Mouse (Mus musculus): Measurements from ENCODE around the gene Usp6nl.

Gene Usp6nl

DNA sequence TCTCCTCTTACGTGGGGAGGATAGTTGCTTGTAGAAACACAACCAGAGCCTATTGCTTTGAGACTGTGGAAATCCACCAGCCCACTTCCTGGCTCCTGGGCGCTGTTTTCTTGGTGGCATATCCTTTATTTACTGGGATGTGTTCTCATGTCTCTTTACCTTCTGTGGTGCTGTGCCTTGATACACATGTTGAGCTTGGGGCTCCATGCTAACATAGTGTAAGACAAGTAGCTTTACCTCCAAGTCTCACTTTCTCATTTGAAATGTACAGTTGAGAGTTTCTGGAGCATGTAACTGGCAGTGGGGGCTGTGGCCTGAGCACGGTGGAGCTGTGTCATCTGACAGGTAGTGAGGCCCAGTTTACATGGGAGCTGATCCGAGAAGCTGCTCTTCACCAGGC is 54.5 kb downstream of the Usp6nl start:
- no peak for DNase-seq

DNA sequence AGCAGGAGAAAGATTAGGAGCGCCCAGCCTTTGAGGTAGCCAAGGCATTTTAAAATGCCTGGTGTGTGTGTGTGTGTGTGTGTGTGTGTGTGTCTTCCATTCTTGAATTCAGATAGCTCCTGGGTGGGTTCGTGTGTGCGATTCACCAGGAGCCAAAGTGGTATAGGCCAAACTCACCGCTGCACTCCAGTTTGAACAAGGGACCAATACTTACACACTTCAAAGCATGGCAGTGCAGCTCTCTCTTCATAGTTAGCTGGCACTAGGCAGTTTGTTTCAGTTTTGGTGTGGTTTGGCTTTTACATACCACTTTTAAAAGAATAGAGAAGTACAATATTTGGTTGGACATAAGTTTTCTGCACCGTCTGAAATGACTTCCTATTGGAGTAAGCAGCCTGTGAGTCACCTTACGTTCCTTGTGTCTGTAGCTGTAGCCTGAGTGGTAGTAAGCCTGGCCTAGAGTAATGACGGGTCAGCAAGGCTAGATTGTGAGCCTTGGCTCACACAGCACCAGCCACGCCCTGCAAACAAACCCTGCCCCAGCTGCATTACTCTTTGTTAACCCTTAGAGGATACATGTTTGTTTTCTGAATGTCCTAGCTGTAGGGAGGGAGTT is 56.2 kb downstream of the Usp6nl start:
- DNase-seq = no peak

DNA sequence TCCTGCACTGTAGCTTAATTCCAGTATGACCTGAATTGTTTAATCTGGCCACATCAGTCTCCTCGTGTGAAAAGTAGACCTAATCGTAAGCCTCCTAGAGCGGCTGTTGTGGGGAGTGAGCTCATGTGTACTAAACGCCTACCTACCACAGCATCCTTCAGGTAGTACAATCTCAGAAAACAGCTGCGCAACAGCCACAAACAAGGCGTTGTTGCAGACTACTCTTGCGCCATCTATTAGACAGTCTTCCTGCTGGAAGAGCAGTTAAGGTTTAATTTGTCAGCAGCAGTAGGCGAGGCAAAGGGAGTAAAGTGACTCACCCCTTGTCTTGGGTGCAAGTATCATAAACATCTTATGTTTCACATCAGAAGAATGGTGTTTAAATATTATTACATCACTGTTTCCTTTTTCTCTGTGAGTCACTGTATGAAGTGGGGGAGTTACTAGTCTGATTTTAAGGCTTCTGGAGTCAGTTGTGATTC is 57.3 kb downstream of the Usp6nl start:
- DNase-seq = no peak

DNA sequence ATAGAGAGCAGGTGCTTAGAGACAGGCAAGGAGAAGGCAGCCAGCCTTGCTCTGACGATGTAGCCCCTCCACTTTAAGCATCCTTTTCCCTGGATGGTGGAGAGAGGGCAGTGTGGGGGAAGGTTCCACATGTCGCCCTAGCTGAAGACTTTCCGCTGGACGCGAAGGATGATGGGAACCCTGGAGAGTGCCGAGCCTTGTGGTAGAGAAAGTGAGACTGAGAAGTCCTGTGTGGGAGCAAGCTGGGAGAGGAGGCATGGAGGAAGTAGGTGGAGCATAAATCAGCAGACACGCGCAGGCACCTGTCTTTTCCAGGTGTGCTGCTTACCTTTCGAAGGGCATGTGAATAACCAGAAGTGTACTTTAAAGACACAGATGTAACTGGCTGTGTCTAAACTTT is 57.9 kb downstream of the Usp6nl start:
- DNase-seq = no peak

DNA sequence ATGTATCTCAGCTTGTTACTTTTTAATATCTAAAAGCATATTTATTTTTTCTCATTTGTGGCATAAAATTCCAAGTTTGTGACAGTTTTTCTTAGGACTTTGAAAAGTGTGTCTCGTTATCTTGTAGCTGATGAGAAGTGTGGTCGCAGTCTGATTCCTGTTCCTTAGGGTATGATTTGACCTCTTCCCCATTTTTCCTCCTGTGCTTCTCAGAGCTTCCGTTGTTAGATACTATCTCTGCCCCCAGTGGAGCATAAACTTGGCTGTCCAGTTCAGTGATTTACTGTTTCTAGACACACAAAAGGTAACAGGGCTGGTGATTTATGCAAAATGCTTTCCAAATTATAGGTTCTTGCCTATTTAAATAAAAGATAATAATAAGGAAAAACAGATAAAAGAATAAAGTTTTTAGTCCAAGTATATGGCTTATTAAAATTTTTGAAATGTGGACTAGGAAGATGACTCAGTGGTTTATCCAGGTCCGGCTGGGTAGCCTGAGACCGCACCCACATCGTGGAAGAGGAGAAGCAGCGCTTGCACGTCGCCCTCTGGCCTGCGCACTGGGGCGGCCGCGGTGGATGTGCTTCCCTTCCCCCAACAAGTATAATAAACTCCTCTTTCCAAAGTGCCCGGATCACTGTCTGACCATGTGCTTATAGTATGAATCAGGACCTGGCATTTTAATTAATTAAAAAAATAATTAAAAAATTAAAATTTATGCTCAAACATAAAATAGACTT is 62.1 kb downstream of the Usp6nl start:
- DNase-seq = no peak

DNA sequence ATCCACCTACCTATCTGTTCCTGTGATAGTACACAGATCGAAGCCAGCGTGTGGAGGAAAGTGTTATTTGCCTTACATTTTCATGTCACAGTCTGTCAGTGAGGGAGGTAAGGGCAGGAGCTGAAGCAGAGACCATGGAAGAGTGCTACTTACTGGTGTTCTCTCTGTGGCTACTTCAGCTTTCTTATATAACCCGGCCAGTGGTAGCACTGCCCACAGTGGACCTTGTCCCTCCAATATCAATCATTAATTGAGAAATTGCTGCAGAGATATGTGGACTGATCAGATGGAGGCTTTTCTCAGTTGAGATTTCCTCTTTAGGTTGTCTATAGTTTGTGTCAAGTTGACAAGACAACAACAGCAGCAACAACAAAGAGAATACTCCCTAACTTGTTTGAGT is 66.7 kb downstream of the Usp6nl start:
- no peak for DNase-seq

DNA sequence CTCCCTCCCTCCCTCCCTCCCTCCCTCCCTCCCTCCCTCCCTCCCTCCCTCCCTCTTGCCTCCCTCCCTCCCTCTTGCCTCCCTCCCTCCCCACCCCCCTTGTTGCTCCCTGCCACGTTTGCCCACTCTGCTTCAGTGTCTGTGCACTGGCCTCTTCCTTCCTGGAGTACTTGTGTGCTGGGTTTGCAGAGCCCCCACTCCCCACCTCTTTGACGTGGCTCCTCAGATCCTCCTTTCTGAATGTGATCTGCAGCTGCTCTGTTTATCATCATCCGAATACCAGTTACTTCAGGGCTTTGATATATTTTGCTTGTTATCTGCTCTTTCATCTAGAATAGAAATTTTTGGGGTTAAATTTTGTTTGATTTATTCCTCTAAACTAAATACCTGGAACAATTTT is 68.8 kb downstream of the Usp6nl start:
- peak in 1 of 2 experiments; percentile 25 for DNase-seq

DNA sequence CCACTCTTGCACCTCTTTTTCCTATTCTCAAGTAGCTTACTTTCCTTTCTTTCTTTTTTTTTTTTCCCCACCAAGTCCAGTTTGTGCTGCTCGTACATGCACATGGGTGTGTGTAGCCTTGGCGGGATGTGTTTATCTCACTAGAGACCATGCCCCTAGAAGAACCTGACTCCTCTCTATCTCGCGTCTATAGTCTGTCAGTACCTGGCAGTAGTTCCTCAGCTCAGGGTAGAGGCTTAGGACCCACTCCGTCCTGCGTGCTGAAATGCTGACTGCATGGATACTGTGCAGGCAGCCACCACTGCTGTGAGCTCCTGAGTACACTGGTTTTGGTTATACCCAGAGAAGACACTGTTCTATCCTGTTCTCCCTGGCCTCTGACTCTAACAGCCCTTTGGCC is 69.5 kb downstream of the Usp6nl start:
- no peak for DNase-seq

DNA sequence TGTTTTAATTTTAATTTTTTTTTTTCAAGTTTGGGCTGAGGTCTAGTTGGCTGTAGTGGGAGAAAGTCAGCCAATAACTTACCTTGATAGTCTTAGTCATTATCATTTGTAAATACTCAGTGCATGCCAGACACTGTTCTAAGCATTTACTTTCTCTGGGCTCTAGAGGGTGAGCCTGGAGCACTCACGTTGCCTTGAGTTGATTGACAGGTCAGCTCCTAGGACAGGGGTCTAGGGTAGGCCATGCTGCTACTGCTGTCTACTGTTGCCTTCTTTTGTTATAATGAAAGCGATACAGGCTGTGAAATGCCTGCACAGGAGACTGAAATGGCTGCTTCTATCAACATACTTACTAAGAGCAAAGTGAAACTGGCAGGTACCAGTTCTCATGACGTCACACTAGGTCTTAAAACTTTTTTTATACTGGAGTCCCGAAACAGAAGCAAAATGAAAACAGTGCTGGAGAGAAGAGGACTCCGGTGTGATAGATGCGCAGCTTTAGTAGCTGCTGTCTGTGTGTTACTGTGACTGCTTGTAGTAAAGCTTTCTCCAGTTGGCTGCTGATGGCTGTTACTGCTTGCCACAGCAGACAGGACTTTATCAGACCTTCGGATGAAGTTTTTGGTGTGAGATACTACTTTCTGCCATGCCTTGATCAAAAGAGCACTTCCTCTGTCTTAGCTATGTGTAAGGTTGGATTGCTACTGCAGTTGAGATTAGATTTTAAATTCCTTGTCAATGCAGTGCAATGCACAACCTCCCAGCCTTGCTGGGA is 73.6 kb downstream of the Usp6nl start:
- no peak for DNase-seq

DNA sequence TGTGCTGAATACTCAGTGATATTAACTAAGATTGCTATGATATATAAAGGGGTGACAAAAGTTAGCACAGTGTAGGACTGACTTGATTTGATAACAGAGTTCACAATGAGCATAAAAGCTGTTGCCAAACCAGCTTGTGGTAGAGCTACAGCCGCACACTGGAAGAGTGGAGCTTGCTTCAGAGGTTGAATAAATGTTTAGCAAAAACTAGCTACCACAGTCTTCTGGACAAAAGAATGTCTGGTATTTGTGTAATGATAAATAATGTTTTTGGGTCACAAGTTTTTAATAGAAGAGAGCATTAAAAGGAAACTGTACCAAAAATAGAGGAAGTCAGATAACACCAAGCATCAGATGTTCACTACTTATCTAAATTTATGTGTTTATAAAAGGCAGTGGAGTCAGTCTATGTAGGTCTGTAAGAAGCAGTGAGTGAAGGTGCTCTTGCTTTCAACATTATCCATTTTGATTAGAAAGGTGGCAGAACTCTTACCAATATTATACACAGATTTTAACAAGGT is 74.2 kb downstream of the Usp6nl start:
- DNase-seq = no peak

DNA sequence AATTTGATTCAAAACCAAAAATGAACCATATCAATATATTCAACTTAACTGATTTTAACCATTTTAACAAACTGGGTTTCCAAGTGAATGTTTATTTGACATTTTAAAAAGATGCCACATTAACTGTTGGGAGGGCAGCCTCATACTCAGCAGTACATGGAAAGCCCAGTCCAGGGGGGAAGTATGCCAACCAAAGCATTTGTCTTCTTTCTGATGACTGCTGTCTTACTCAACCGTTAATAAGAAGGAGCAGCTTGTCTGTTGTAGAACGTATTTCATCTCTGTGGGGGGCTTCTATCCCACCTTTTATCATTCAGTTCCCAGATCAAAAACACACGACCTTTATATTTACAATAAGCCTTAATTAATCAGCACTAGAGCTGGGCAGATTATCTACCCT is 74.7 kb downstream of the Usp6nl start:
- no peak for DNase-seq

DNA sequence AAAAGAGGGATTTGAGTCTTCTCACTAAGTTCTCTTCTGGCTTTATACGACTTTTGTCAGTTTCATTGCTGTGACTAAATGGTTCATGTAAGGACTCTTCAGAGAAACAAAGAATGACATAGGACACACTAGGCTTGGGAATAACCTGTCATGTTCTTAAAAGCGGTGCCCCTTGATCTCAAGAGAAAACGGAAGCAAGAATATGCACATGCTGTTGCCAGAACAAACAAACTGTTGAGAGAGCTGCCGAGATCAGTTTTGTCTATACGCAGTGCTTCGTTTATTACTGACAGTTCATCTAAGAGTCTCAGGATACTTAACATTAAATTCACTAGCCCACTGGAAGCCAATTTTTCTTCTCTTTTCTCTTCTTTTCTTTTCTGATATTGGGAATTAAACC is 76.4 kb downstream of the Usp6nl start:
- no peak for DNase-seq

DNA sequence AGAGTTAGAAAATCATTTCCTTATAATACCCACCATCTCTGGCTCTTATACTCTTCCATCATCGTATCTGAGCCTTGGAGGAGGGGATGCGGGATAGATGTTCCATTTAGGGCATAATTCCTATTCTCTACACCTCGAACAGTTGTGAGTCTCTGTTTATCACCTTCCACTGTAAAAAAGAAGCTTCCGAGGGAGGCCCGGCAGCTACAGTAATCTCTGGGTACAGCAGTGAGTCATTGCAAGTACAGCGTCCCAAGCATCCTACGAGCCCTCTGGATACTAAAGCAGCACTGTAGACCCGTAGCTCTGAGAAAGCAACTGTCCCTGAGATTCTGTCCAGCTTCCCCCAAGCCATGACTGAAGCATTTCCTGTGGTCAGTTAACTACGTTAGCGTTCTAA is 78.6 kb downstream of the Usp6nl start:
- no peak for DNase-seq

DNA sequence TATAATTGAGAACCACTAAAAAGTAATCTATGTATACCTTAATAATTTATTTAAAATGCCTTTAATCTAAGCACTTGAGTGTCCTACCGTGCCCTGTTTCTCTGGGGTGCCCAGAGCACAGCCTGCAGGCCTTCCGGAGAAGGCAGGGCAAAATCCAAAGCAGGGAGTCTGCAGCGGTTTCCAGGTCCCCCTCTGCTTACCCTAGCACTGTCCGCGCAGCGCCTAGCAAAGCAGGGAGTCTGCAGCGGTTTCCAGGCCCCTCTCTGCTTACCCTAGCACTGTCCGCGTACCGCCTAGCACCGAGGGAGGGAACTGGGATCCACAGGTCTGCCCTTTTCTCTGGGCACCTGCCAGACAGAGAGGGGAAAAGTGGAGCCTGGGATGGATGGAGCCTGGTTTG is 80.9 kb downstream of the Usp6nl start:
- no peak for DNase-seq

DNA sequence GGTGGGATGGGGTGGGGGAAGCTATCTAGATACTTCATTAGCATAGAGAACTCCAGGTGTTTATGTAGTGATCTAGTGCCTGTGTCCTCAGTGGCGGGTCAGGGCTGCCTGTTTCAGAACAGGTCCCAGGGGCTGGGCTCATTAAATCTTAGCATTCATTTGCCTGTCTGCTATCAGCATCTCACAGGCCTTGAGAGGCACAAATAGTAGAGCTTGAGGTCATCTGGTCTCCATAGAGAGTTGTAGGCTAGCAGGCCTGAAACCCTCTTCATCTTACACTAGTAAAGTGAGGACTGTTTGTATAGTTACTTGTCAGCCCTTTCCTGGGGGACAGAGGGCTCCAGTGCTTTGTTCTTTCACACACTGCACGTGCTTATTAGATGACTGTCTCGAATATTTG is 81.5 kb downstream of the Usp6nl start:
- no peak for DNase-seq

DNA sequence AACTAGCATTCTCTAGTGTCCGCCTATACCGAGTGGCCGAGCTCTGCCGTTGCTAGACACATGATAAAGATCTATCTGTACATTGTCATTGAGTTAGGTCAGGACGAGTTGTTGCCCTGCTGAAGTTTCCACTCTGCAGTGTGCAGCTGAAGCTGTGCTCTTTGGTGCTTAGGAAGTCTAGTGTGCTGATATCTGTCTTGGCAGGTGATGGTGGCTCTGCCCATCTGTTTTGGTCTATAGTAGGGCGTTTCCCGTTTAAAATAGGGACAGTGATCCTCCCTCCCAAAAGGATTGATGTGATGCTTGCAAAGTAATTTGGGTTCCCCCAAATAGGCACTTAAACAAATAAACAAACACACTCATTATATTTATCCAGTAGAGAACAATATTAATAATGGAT is 82.2 kb downstream of the Usp6nl start:
- DNase-seq = no peak

DNA sequence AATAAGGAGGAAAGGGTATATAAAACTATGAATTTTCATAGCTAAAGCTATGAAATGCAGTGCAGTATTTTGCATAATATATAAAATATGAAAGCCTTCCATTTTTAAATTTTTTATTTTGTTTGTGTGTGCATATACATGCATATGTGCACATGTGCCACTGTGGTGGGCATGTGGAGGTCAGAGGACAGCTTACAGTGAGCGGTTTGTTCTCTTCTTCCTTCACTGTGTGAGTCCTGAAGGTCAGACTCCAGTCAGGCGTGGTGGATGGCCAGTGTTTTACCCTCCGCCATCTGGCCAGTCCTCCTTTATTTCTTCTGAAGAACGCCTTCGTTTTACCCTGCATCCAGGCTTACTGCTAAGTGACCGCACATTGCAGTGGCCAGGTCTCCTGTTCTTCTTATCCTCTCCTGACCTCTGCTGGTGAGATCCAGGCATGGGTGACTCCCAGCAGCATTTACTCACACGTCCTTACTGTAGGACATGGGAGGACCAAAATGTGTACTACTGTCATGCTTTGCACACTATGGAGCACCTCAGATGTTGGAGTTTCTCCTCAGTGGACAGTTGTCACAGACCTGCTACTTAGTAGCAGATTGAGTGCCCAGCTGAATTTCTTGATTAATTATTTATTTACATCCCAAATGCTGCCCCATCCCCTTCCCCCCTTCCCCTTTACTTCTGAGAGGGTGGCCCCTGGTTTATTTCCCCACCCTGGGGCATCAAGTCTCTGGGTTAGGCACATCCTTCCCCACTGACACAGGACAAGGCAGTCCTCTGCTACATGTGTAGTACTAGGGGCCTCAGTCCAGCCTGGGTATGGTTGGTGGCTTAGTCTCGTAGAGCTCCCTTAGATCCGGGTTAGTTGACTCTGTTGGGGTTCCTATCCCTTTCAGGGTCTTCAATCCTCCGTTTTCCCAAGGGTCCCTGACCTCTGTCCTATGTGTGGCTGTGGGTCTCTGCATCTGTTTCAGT is 82.9 kb downstream of the Usp6nl start:
- peak; percentile 53 to 58 for DNase-seq

DNA sequence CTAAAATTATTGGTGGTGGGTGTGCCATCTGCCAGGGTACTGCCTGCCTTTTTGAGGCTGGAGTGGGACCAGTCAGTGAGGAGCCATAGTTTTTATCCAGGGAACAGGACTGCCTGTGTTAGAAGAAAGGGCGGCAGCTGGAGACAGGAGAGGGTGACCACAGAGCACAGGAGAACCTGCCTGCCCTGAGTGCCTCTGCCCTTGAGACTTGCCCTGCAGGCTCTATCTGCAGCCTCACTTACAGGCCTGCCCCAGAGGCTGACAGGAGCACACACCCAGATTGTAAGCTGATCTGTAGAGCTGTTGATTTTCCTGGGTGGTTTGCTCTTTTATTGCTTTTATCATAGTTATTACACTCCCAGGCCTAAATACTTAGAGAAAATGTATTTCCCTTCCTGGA is 85.2 kb downstream of the Usp6nl start:
- no peak for DNase-seq

DNA sequence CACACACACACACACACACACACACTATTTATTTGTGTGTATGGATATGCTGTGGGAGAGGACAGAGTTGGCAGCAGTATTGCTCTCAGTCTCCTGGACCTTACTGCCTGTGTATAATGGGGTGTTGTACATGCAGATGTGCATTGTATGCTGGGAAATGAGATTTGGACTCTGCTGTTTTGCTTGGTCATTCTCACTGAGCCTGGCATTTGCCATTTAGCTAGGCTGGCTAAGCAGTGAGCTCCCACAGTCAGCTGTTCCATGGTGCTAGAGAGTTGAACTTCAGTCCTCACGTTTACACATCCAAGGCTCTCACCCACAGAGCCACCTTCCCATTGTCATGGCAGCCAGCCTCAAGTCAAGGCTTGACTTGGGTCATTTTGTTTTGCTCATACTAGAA is 90.2 kb downstream of the Usp6nl start:
- no peak for DNase-seq

DNA sequence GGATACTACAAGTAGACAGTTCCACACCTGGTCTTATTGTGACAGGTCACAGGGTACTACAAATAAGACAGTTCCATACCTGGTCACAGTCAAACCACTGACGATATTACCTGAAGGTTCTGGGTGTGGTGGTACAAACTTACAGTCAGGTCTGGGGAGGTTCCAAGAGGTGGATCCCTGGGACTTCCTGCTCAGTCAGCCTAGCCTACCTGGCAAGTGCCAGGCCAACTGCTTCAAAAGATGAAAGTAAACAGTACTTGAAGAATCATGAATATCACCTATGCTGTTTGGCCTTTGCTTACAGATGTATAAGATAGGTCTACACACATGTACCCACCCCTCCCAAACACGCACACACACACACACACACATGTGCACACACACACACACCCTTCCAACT is 91.3 kb downstream of the Usp6nl start:
- DNase-seq = no peak

DNA sequence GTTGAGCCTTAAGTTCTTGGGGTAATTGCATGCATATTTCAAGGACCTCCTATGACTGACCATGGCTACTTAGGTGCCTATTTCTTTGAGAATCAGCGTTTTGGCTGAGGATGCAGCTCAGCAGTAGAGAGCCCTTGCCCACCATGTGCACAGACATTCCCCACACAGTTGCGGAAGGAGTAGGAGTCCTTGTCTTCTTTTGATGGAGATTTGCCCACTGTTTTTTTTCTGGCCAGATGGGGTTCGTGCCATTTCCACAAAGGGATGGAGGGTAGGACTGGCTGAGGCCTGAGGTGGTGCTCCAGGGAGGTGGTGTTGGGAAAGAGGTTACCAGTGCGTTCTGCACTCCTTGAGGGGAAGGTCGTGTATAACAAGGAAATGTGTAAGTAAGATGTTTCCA is 91.9 kb downstream of the Usp6nl start:
- no peak for DNase-seq

DNA sequence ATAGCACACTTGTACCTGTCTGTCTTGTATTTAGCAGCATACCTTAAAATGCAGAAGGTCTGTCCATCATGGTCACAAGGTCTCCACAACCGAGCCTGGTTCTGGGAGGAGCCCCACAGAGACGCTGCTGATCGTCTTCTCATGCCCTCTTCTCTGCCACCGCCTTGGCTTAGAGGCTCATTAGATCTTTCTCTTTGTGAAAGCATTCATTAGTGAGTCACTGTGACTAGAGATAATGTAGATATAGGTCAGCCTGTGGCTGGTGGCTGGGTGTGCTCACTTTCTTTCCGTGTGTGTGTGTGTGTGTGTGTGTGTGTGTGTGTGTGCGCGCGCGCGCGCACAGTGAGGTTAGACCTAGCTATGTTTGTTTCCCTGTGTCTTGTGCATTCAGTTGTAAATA is 94.7 kb downstream of the Usp6nl start:
- no peak for DNase-seq

Data from thymus, postnatal 36 days (tissue).